Comparison of ENCODE assay signal across 16 mouse cellular contexts in the genomic region with DNA sequence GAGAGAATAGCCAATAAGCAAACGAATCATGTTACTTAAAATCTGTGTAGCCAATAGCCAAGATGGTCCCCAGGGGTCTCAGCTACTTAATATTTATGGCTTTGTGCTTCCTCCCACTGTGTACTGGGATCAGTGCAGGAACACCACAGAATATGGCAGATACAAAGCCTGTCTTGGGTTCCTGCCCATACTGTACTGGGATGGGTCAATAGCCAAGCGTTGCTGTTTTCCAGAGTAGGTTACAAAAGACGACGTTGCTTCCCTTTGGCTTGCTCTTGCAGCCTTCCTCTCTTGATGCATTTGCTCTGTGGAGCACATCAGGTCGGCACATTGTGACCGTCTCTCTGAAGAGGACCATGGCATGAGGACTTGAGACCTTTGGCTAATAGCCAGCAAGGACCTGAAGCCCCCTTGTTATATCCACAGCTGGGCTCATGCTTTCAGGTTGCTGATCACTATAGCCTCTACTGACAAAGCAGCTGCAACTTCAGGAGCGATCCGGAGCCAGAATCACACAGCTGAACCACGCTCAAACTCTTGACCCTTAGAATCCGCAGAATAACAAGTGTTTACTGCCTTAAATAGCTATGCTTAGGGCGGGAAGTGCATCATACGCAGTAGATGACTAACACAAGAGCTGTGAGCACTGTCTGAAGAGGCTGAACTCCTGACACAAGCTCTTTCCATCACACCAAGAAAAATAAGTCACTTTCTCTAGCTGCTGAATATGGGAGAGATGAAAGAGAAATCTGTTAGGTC.
DNase-seq lines count a peak whose midpoint lies in the region; ATAC-seq lines count a peak whose summit lies in the region.
"Had no signal": no experiment of that assay in that cellular context is flagged by ENCODE, and none has a peak within 500 bp of the region (broad histone marks: within the 10 kb centered on the region; RNA-seq: fewer than 3 reads in every experiment).

No protein-coding gene starts in this region.

- no peak overlapping the region for H3K27ac ChIP-seq in kidney, embryonic 15.5 days
- H3K27ac ChIP-seq: liver, embryonic 13.5 days; midbrain, embryonic 12.5 days had no signal

- no peaks in the 10 kb centered on the region for H3K36me3 ChIP-seq in kidney, embryonic 15.5 days
- H3K36me3 ChIP-seq: liver, embryonic 13.5 days; midbrain, embryonic 12.5 days had no signal

- ATAC-seq in kidney, embryonic 15.5 days (replicated peaks; ENCODE audit: low FRiP score): no peak
- ATAC-seq: CD4-positive, CD25-positive, alpha-beta regulatory T cell, adult 4 months; intestine, embryonic 16.5 days had no signal

- no peak overlapping the region for H3K4me2 ChIP-seq in kidney, embryonic 15.5 days
- H3K4me2 ChIP-seq: liver, embryonic 13.5 days; midbrain, embryonic 12.5 days had no signal

- H3K4me3 ChIP-seq in kidney, embryonic 15.5 days (replicated peaks): no peak overlapping the region
- H3K4me3 ChIP-seq: liver, embryonic 13.5 days; midbrain, embryonic 12.5 days had no signal

- DNase-seq in kidney, adult 11 months: peak; percentile 11
- peak; percentile 33 for DNase-seq in brain, adult 2 months (ENCODE audit: low read depth, low spot score)
- DNase-seq in gastrocnemius, postnatal 14 days: peak; percentile 58
- peak; percentile 6 to 42 for DNase-seq in kidney, postnatal 25 days
- no peak for DNase-seq in lung, postnatal 25 days (ENCODE audit: low spot score)
- DNase-seq in B cell, adult 2 months: no peak
- DNase-seq in thymus, adult 18-20 months: no peak
- DNase-seq: cerebellum, postnatal 14 days; liver, embryonic 13.5 days; lung, postnatal 14 days; retina, postnatal 1 day; thymus, postnatal 4 days had no signal

- 68% methylated on average over 12 of the region's 12 CpGs for WGBS in kidney, embryonic 15.5 days

- H3K4me1 ChIP-seq in kidney, embryonic 15.5 days: peaks cover 34% of the 10 kb centered on the region
- H3K4me1 ChIP-seq: liver, embryonic 13.5 days had no signal

- H3K9ac ChIP-seq in kidney, embryonic 15.5 days: no peak overlapping the region
- H3K9ac ChIP-seq: liver, embryonic 13.5 days; midbrain, embryonic 12.5 days had no signal

- intact Hi-C loops in gastrocnemius, postnatal 14 days (cut with DNase I; ENCODE audit: low total_unique reads): no loop called here

- H3K9me3 ChIP-seq in kidney, embryonic 15.5 days (replicated peaks): no peaks in the 10 kb centered on the region
- H3K9me3 ChIP-seq: liver, embryonic 13.5 days; midbrain, embryonic 12.5 days had no signal

- no peaks in the 10 kb centered on the region for H3K27me3 ChIP-seq in kidney, embryonic 15.5 days
- H3K27me3 ChIP-seq: liver, embryonic 13.5 days had no signal

Comparison
In these comparisons a context has a peak if more than half of its experiments do, and no peak if none do; other contexts are left out.
1. DNase-seq: peak in kidney, adult 11 months (single experiment), brain, adult 2 months (single experiment), gastrocnemius, postnatal 14 days (single experiment) and kidney, postnatal 25 days (2 of 2); none in lung, postnatal 25 days (single experiment), B cell, adult 2 months (0 of 2) and thymus, adult 18-20 months (0 of 2).